Mouse (Mus musculus) intestine, postnatal 0 days (tissue): ENCODE measurements at regions not wholly inside any gene's neighbourhood (a gene's known extent, or its start where the extent isn't known, plus 50 kb on each side); places are given as distances from the start of the nearest gene placed in this dataset.
"Not testable (repeated sequence)": the region's sequence is repeated elsewhere in the genome, so short reads cannot be mapped to it uniquely, and the experiment has no call there.

Source experiments
- ATAC-seq: fragments of 200-750 bp; cut with Nextera tagmentation; 2 replicates; pipeline ENCODE4 v1.8.0; 2017; ENCODE audit warnings: mild to moderate bottlenecking, moderate TSS enrichment, moderate library complexity
- H3K27ac ChIP-seq: fragments of 300-500 bp; sonication (generic); 2 replicates; pipeline ENCODE4 v1.5.1; 2014; ENCODE audit warnings: mild to moderate bottlenecking, low read depth, low read length, moderate library complexity
- H3K27me3 ChIP-seq: fragments of 300-500 bp; sonication (generic); replicated peaks from 2 replicates; pipeline ENCODE4 v1.6.1; 2014; ENCODE audit warnings: low read length, mixed read lengths; ENCODE audit not compliant: control insufficient read depth, insufficient read depth
- H3K36me3 ChIP-seq: fragments of 300-500 bp; sonication (generic); 2 replicates; pipeline ENCODE4 v1.6.1; 2014; ENCODE audit warnings: mild to moderate bottlenecking, moderate library complexity; ENCODE audit not compliant: control insufficient read depth, insufficient read depth
- H3K4me1 ChIP-seq: fragments of 300-500 bp; sonication (generic); replicated peaks from 2 replicates; pipeline ENCODE4 v1.6.1; 2014; ENCODE audit warnings: antibody characterized with exemption, low read length, mixed read lengths; ENCODE audit not compliant: control insufficient read depth, insufficient read depth
- H3K4me2 ChIP-seq: fragments of 300-500 bp; sonication (generic); replicated peaks from 2 replicates; pipeline ENCODE4 v1.6.1; 2014; ENCODE audit warnings: low read depth, mild to moderate bottlenecking, moderate library complexity
- H3K4me3 ChIP-seq: fragments of 300-500 bp; sonication (generic); 2 replicates; pipeline ENCODE4 v1.5.1; 2014; ENCODE audit warnings: low read depth, low read length
- H3K9ac ChIP-seq: fragments of 300-500 bp; sonication (generic); 2 replicates; pipeline ENCODE4 v1.6.1; 2014; ENCODE audit warnings: mild to moderate bottlenecking, low read depth, low read length
- H3K9me3 ChIP-seq: fragments of 300-500 bp; sonication (generic); 2 replicates; pipeline ENCODE4 v1.6.1; 2016; ENCODE audit warnings: mixed run types; ENCODE audit not compliant: control insufficient read depth
- CTCF ChIP-seq: sonication (generic); IDR thresholded peaks from 2 replicates; pipeline ENCODE4 v1.5.1; 2016; ENCODE audit warnings: low read depth, mild to moderate bottlenecking, control low read depth, antibody characterized with exemption, moderate library complexity
- WGBS: fragments of 180-500 bp; shearing (Covaris S2); extraction: QIAGEN DNeasy Blood & Tissue Kit; methylation state at CpG from one replicate; pipeline ENCODE4 v1.1.7; 2014; 5-methylcytosine and 5-hydroxymethylcytosine counted together

- not testable (repeated sequence) for H3K4me3 ChIP-seq, H3K9ac ChIP-seq, H3K9me3 ChIP-seq, H3K27ac ChIP-seq, H3K27me3 ChIP-seq, H3K4me1 ChIP-seq, H3K36me3 ChIP-seq, ATAC-seq, H3K4me2 ChIP-seq
- peak; percentile 47 for TF ChIP-seq CTCF
- WGBS: 65% methylated on average over 6 of the region's 7 CpGs
Observed at GRCm38 (mm10) chr3:78949385-78949784, 336.9 kb downstream of the Rapgef2 start.

GRCm38 (mm10) chr3:78948700-78949099, 337.6 kb downstream of the Rapgef2 start:
- Histone ChIP-seq H3K9me3 (no peaks in the 10 kb centered on the region), H3K4me1 (no peaks in the 10 kb centered on the region), H3K27ac (no peak overlapping the region), H3K4me2 (no peak overlapping the region), H3K27me3 (no peaks in the 10 kb centered on the region), H3K4me3 (no peak overlapping the region), H3K36me3 (no peaks in the 10 kb centered on the region), H3K9ac (no peak overlapping the region)
- WGBS: 87% methylated on average over 9 of the region's 9 CpGs
- TF ChIP-seq CTCF: no peak
- ATAC-seq: no peak

GRCm38 (mm10) chr3:78948171-78948570, 338.1 kb downstream of the Rapgef2 start:
- no peak for ATAC-seq
- H3K4me1 ChIP-seq: no peaks in the 10 kb centered on the region
- no peak overlapping the region for H3K4me2 ChIP-seq
- WGBS: 28% methylated on average over 8 of the region's 8 CpGs
- no peaks in the 10 kb centered on the region for H3K9me3 ChIP-seq
- no peak overlapping the region for H3K4me3 ChIP-seq
- H3K9ac ChIP-seq: no peak overlapping the region
- H3K36me3 ChIP-seq: no peaks in the 10 kb centered on the region
- H3K27me3 ChIP-seq: no peaks in the 10 kb centered on the region
- H3K27ac ChIP-seq: no peak overlapping the region
- peak; percentile 79 for TF ChIP-seq CTCF

- Histone ChIP-seq H3K9me3 (no peaks in the 10 kb centered on the region), H3K27ac (no peak overlapping the region), H3K4me2 (no peak overlapping the region), H3K4me1 (no peaks in the 10 kb centered on the region), H3K27me3 (no peaks in the 10 kb centered on the region), H3K9ac (no peak overlapping the region), H3K36me3 (no peaks in the 10 kb centered on the region), H3K4me3 (no peak overlapping the region)
- TF ChIP-seq CTCF: no peak
- no peak for ATAC-seq
- WGBS: 83% methylated on average over 9 of the region's 9 CpGs
Observed at GRCm38 (mm10) chr3:78947183-78947582, 339.1 kb downstream of the Rapgef2 start.

- no peak for ATAC-seq
- Histone ChIP-seq H3K4me2 (no peak overlapping the region), H3K9me3 (no peaks in the 10 kb centered on the region), H3K27ac (no peak overlapping the region), H3K4me3 (no peak overlapping the region), H3K9ac (no peak overlapping the region), H3K4me1 (no peaks in the 10 kb centered on the region), H3K36me3 (no peaks in the 10 kb centered on the region), H3K27me3 (no peaks in the 10 kb centered on the region)
- WGBS: 75% methylated on average over 8 of the region's 8 CpGs
- no peak for TF ChIP-seq CTCF
Observed at GRCm38 (mm10) chr3:78944185-78944584, 342.1 kb downstream of the Rapgef2 start.

GRCm38 (mm10) chr3:78932975-78933374, 353.3 kb downstream of the Rapgef2 start:
- WGBS: 83% methylated on average over 3 of the region's 3 CpGs
- ATAC-seq: no peak

GRCm38 (mm10) chr3:78919850-78920249, 366.5 kb downstream of the Rapgef2 start:
- 55% methylated on average over 6 of the region's 6 CpGs for WGBS
- Histone ChIP-seq H3K4me1 (no peaks in the 10 kb centered on the region), H3K27ac (no peak overlapping the region), H3K4me2 (no peak overlapping the region), H3K36me3 (no peaks in the 10 kb centered on the region), H3K9me3 (no peaks in the 10 kb centered on the region), H3K9ac (no peak overlapping the region), H3K4me3 (no peak overlapping the region), H3K27me3 (no peaks in the 10 kb centered on the region)
- ATAC-seq: no peak
- TF ChIP-seq CTCF: no peak

More at GRCm38 (mm10) chr3:78932975-78933374, 353.3 kb downstream of the Rapgef2 start:
- no peak overlapping the region for H3K4me3 ChIP-seq
- no peaks in the 10 kb centered on the region for H3K27me3 ChIP-seq
- no peaks in the 10 kb centered on the region for H3K36me3 ChIP-seq
- H3K9ac ChIP-seq: no peak overlapping the region
- H3K9me3 ChIP-seq: no peaks in the 10 kb centered on the region
- H3K4me1 ChIP-seq: no peaks in the 10 kb centered on the region
- H3K4me2 ChIP-seq: no peak overlapping the region
- no peak overlapping the region for H3K27ac ChIP-seq
- TF ChIP-seq CTCF: no peak
